Mouse (Mus musculus) heart, adult 2 months (tissue): ENCODE measurements at regions not wholly inside any gene's neighbourhood (a gene's known extent, or its start where the extent isn't known, plus 50 kb on each side); places are given as distances from the start of the nearest gene placed in this dataset.

Experiments
- DNase-seq, 2 experiments: peaks; one replicate each; pipeline ENCODE4 v3.0.0; 2021
- H3K27ac ChIP-seq: fragments of 200-600 bp; 2 replicates; pipeline ENCODE4 v1.8.1; 2022
- H3K27me3 ChIP-seq: fragments of 200-500 bp; 2 replicates; pipeline ENCODE4 v1.6.1; 2012; ENCODE audit warnings: mild to moderate bottlenecking, low read length, inconsistent platforms, mixed read lengths; ENCODE audit not compliant: control insufficient read depth, insufficient read depth
- H3K36me3 ChIP-seq: fragments of 200-500 bp; 2 replicates; pipeline ENCODE4 v1.6.1; 2012; ENCODE audit warnings: low read length, inconsistent platforms; ENCODE audit not compliant: control insufficient read depth, insufficient read depth
- H3K4me1 ChIP-seq: fragments of 200-500 bp; 2 replicates; pipeline ENCODE4 v1.6.1; 2011; ENCODE audit warnings: low read length; ENCODE audit not compliant: control insufficient read depth, insufficient read depth
- H3K4me3 ChIP-seq: fragments of 200-600 bp; 2 replicates; pipeline ENCODE4 v1.8.1; 2022
- H3K79me2 ChIP-seq: fragments of 200-500 bp; replicated peaks from 2 replicates; pipeline ENCODE4 v1.6.1; 2012; ENCODE audit warnings: mild to moderate bottlenecking, inconsistent platforms, low read length, moderate library complexity, mixed read lengths; ENCODE audit not compliant: control insufficient read depth, insufficient read depth
- H3K9ac ChIP-seq: fragments of 200-500 bp; 2 replicates; pipeline ENCODE4 v1.6.1; 2012; ENCODE audit warnings: low read depth, mild to moderate bottlenecking, control low read depth, inconsistent platforms, low read length, mixed read lengths
- CTCF ChIP-seq: fragments of 200-600 bp; IDR thresholded peaks from 2 replicates; pipeline ENCODE4 v1.8.1; 2022; ENCODE audit warnings: antibody characterized with exemption, mild to moderate bottlenecking, moderate library complexity
- EP300 ChIP-seq: fragments of 200-500 bp; IDR thresholded peaks from 2 replicates; pipeline ENCODE4 v1.6.1; 2011; ENCODE audit warnings: low read depth, low read length, control low read depth; ENCODE audit not compliant: insufficient read depth
- POLR2A ChIP-seq: fragments of 200-500 bp; IDR thresholded peaks from 2 replicates; pipeline ENCODE4 v1.6.1; 2011; ENCODE audit warnings: mild to moderate bottlenecking, low read depth, low read length, control low read depth; ENCODE audit not compliant: insufficient read depth
- WGBS: fragments of 180-500 bp; shearing (Covaris S2); methylation state at CpG from one replicate; pipeline ENCODE4 v1.1.7; 2018; 5-methylcytosine and 5-hydroxymethylcytosine counted together
- intact Hi-C: fragments of 180-260 bp; cut with DNase I; formaldehyde crosslinking; loops from one replicate; pipeline ENCODE4 v1.15.1; 2025

DNA sequence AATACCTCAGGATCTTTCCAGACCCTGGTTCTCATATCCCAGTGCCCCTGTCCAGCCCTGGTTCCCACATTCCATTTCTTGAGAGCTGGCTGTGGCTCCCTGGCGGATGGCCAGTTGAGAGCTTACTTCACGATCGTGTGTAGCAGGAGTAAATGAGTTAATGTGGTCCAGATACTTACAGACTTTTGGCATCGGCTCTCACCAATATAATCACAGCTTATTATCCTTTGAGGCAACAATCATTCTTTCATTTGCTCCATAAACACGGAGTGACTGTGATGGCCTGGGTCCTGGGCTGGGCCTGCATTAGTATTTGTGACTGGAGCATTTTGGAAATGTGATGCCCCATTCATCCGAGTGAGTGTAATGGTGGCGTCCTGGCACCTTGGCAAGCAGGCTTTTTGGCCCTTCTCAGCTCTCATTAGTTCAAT lies 103.5 kb downstream of the Btg1 start:
- no peaks in the 10 kb centered on the region for H3K27me3 ChIP-seq
- TF ChIP-seq POLR2A: no peak
- H3K4me3 ChIP-seq: no peak overlapping the region
- H3K27ac ChIP-seq: no peak overlapping the region
- intact Hi-C loops: no loop called here
- WGBS: 52% methylated on average over 7 of the region's 7 CpGs
- no peaks in the 10 kb centered on the region for H3K79me2 ChIP-seq
- H3K36me3 ChIP-seq: no peaks in the 10 kb centered on the region
- H3K4me1 ChIP-seq: no peaks in the 10 kb centered on the region
- no peak overlapping the region for H3K9ac ChIP-seq
- DNase-seq: no peak

- no peak for TF ChIP-seq POLR2A
- TF ChIP-seq EP300: no peak
- no peak for TF ChIP-seq CTCF
- Histone ChIP-seq H3K79me2 (no peaks in the 10 kb centered on the region), H3K27me3 (no peaks in the 10 kb centered on the region), H3K4me1 (no peaks in the 10 kb centered on the region), H3K9ac (no peak overlapping the region), H3K27ac (no peak overlapping the region), H3K36me3 (no peaks in the 10 kb centered on the region), H3K4me3 (no peak overlapping the region)
- 85% methylated on average over 9 of the region's 9 CpGs for WGBS
- DNase-seq: no peak
- intact Hi-C loops: no loop called here
Observed at GRCm38 (mm10) chr10:96720956-96721688, 104.3 kb downstream of the Btg1 start.

GRCm38 (mm10) chr10:96722491-96722890 lies 105.7 kb downstream of the Btg1 start:
- WGBS: 45% methylated on average over 9 of the region's 9 CpGs
- Histone ChIP-seq H3K4me1 (no peaks in the 10 kb centered on the region), H3K79me2 (no peaks in the 10 kb centered on the region), H3K4me3 (no peak overlapping the region), H3K36me3 (no peaks in the 10 kb centered on the region), H3K27ac (no peak overlapping the region), H3K9ac (no peak overlapping the region), H3K27me3 (no peaks in the 10 kb centered on the region)
- DNase-seq: peak; percentile 35 to 43
- intact Hi-C loops: no loop called here
- no peak for TF ChIP-seq EP300
- no peak for TF ChIP-seq CTCF
- no peak for TF ChIP-seq POLR2A

DNA sequence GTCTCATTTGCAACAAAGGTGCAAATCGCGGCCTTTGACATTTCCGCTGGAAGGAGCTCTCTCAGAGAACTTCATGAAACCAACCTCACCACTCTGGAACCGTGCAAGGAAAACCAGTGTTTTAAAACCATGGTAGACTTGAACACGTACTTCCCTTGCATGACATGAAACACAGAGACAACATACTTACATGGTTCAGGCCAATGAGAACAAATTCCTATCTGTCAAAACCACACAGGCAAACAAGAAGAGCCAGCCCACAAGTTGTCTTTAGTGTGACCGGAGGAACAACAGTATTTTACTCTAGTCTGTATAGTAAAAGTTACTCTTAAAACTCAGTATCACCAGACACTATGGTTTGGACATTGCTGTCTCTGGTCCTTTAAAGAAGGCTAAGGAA lies 106.3 kb downstream of the Btg1 start:
- intact Hi-C loops: no loop called here
- Histone ChIP-seq H3K4me1 (no peaks in the 10 kb centered on the region), H3K4me3 (no peak overlapping the region), H3K27me3 (no peaks in the 10 kb centered on the region), H3K9ac (no peak overlapping the region), H3K36me3 (no peaks in the 10 kb centered on the region), H3K27ac (no peak overlapping the region), H3K79me2 (no peaks in the 10 kb centered on the region)
- no peak for DNase-seq
- no peak for TF ChIP-seq EP300
- TF ChIP-seq POLR2A: no peak
- TF ChIP-seq CTCF: no peak
- WGBS: 95% methylated on average over 6 of the region's 6 CpGs

DNA sequence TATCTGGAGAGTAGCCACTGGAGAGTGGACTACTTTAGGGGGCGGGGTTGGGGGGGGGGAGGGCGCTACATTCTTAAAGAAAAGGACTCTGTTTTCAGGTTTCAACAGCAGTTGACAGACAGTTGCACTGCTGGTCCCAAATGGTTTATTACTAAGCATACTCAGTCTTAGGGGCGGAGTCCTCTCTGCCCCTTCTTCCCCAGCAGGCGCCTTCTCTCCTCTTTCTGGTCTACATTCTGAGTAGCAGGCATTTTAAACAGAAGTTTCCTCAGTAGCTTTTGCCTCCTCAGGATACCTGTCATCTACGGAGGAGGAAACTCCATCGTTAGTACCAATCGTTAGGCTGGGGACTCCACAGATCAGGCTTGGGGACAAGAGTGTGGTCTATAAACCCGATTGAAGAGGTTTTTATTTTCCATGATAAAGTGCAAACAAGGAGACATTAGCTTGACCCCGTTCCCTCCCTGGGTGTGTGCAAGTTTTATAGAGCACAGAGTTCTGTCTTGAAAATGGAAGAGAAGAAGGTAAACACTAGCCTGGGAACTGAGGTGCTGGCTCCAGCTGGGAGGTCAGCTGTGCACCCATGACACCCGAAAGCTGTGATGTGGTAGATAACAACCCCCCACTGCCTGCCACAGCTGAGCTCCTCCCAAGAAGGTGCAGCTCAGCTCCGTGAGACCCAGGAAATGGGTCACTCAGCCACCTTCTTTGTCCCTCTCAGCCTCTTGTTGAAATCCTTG lies 107.8 kb downstream of the Btg1 start:
- no peak for TF ChIP-seq EP300
- no peak for TF ChIP-seq CTCF
- no peak for TF ChIP-seq POLR2A
- intact Hi-C loops: no loop called here
- Histone ChIP-seq H3K27ac (no peak overlapping the region), H3K9ac (no peak overlapping the region), H3K36me3 (no peaks in the 10 kb centered on the region), H3K79me2 (no peaks in the 10 kb centered on the region), H3K4me1 (no peaks in the 10 kb centered on the region), H3K4me3 (no peak overlapping the region), H3K27me3 (no peaks in the 10 kb centered on the region)
- no peak for DNase-seq
- WGBS: 64% methylated on average over 11 of the region's 11 CpGs
